Mouse (Mus musculus) thymus, postnatal 36 days (tissue): Measurements from ENCODE around the gene Neurod1.

Experiments
- DNase-seq, 2 experiments: peaks; one replicate each; pipeline ENCODE4 v3.0.0; 2022; ENCODE audit warnings: mixed read lengths in 2 of 2

The Neurod1 gene

GRCm38 (mm10) chr2:79442906-79443305, 13.6 kb downstream of the Neurod1 start:
- no peak for DNase-seq

- no peak for DNase-seq
Observed at GRCm38 (mm10) chr2:79442227-79442626, 14.3 kb downstream of the Neurod1 start.

GRCm38 (mm10) chr2:79430061-79430460, 26.5 kb downstream of the Neurod1 start:
- DNase-seq: no peak

GRCm38 (mm10) chr2:79429650-79430049, 26.9 kb downstream of the Neurod1 start:
- DNase-seq: no peak

GRCm38 (mm10) chr2:79429108-79429507, 27.4 kb downstream of the Neurod1 start:
- DNase-seq: no peak

GRCm38 (mm10) chr2:79428569-79429104, 27.9 kb downstream of the Neurod1 start:
- DNase-seq: no peak

- no peak for DNase-seq
Observed at GRCm38 (mm10) chr2:79428022-79428421, 28.5 kb downstream of the Neurod1 start.

GRCm38 (mm10) chr2:79421696-79422095, 34.9 kb downstream of the Neurod1 start:
- no peak for DNase-seq

GRCm38 (mm10) chr2:79414505-79414904, 42.0 kb downstream of the Neurod1 start:
- no peak for DNase-seq

- DNase-seq: no peak
Observed at GRCm38 (mm10) chr2:79410903-79411255, 45.7 kb downstream of the Neurod1 start.

GRCm38 (mm10) chr2:79410247-79410902, 46.2 kb downstream of the Neurod1 start:
- DNase-seq: no peak

- no peak for DNase-seq
Observed at GRCm38 (mm10) chr2:79405661-79406405, 50.7 kb downstream of the Neurod1 start.
